Mouse (Mus musculus) liver, embryonic 13.5 days (tissue): ENCODE results near the gene Atp6v1a. TPM values are rescaled to one million over a fixed set of nuclear protein-coding genes. Genes with fewer than 3 reads are reported as not detected.

ENCODE experiments used
- ATAC-seq: fragments of 200-750 bp; cut with Nextera tagmentation; 2 replicates; pipeline ENCODE4 v1.8.0; 2017; ENCODE audit warnings: low read depth, mild to moderate bottlenecking, moderate number of reproducible peaks, moderate library complexity
- DNase-seq: peaks from one replicate; pipeline ENCODE4 v3.0.0; 2022
- H3K27ac ChIP-seq: fragments of 300-500 bp; sonication (generic); 2 replicates; pipeline ENCODE4 v1.5.1; 2015; ENCODE audit warnings: moderate library complexity, mild to moderate bottlenecking, inconsistent platforms
- H3K27me3 ChIP-seq: fragments of 300-500 bp; sonication (generic); 2 replicates; pipeline ENCODE4 v1.6.1; 2015; ENCODE audit warnings: mild to moderate bottlenecking, inconsistent platforms
- H3K36me3 ChIP-seq: fragments of 300-500 bp; sonication (generic); 2 replicates; pipeline ENCODE4 v1.6.1; 2015; ENCODE audit warnings: mild to moderate bottlenecking, inconsistent platforms
- H3K4me1 ChIP-seq: fragments of 300-500 bp; sonication (generic); replicated peaks from 2 replicates; pipeline ENCODE4 v1.6.1; 2015; ENCODE audit warnings: inconsistent platforms
- H3K4me2 ChIP-seq: fragments of 300-500 bp; sonication (generic); 2 replicates; pipeline ENCODE4 v1.6.1; 2015; ENCODE audit warnings: inconsistent platforms, mild to moderate bottlenecking, moderate library complexity
- H3K4me3 ChIP-seq: fragments of 300-500 bp; sonication (generic); replicated peaks from 2 replicates; pipeline ENCODE4 v1.5.1; 2015; ENCODE audit warnings: mild to moderate bottlenecking, inconsistent platforms
- H3K9ac ChIP-seq: fragments of 300-500 bp; sonication (generic); 2 replicates; pipeline ENCODE4 v1.6.1; 2015; ENCODE audit warnings: mild to moderate bottlenecking, inconsistent platforms
- H3K9me3 ChIP-seq: fragments of 300-500 bp; sonication (generic); replicated peaks from 2 replicates; pipeline ENCODE4 v1.6.1; 2016; ENCODE audit warnings: inconsistent platforms
- WGBS: fragments of 180-500 bp; shearing (Covaris S2); methylation state at CpG from one replicate; pipeline ENCODE4 v1.1.7; 2015; ENCODE audit not compliant: insufficient replicate concordance; 5-methylcytosine and 5-hydroxymethylcytosine counted together
- polyA plus RNA-seq: library from polyadenylated mRNA; unstranded; fragments of >200 nt; fragmentation: Nextera tagmentation; extraction: Ambion mirVana; gene quantifications from 2 replicates; pipeline ENCODE4 v1.2.1, GENCODE M21; 2015

Atp6v1a gene
- polyA plus RNA-seq, 1 experiment from 2014 or later, result 24.1 TPM

DNA sequence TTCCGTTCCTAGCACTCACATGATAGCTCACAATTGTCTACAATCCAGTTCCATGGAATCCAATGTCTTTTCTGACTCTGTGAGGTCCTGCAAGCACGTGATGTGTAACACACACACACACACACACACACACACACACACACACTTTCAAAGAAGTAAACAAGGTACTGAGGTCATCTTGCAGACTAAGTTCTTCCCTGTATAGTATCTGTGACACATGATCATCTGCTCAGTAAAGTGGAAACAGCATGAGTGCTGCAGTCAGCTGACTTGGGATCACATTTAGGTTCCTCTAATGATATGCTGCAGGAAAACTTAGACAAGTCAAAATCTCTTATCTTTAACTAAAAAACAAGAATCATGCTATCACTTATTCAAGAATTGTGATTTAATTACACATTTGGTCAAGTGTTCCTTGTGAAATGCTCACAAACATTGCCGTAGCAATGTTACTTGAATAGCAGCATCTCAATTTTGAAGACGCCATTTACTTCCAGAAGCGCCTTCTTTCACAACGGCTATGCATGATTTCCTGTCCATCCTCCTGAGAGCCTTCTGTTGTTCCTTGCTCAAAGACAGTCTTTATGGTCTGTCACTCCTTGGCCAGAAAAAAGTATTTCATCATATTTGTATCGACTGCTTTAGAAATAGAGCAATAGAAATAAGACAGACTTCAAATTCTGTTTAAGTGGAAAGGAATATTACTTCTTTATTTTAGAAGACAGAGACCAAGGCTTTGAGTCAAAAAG lies 19.6 kb downstream of the Atp6v1a start:
- Histone ChIP-seq H3K4me3 (no peak overlapping the region), H3K4me1 (no peaks in the 10 kb centered on the region), H3K9me3 (no peaks in the 10 kb centered on the region), H3K36me3 (no peaks in the 10 kb centered on the region), H3K27ac (no peak overlapping the region), H3K4me2 (no peak overlapping the region), H3K9ac (no peak overlapping the region), H3K27me3 (no peaks in the 10 kb centered on the region)
- WGBS, result 72% methylated on average over 7 of the region's 7 CpGs
- ATAC-seq (no peak), DNase-seq (no peak)

DNA sequence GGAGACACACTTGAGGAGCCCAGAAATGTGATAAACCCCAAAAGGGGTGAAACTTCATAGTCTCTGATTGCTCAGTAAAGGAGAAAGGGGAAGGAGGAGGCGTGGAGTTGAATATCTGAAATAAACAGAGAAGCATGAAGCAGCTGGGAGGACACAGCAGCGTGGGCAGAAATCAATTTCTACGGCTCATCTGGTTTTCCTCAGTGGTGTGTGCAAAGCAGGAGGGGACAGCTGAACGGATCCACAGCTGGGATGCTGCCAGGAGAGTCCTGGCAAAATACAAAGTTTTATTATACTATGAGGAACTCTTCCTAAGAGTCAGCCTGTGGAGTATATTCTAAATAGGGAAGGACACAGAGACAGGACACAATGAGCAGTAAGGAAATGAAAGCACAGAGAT lies 30.5 kb downstream of the Atp6v1a start:
- no peaks in the 10 kb centered on the region for H3K27me3 ChIP-seq
- ATAC-seq (no peak), DNase-seq (no peak)
- H3K4me3 ChIP-seq, result no peak overlapping the region
- no peak overlapping the region for H3K4me2 ChIP-seq
- no peaks in the 10 kb centered on the region for H3K9me3 ChIP-seq
- peaks cover 52% of the 10 kb centered on the region for H3K36me3 ChIP-seq
- 78% methylated on average over 4 of the region's 4 CpGs for WGBS
- no peak overlapping the region for H3K9ac ChIP-seq
- H3K27ac ChIP-seq, result no peak overlapping the region
- no peaks in the 10 kb centered on the region for H3K4me1 ChIP-seq

DNA sequence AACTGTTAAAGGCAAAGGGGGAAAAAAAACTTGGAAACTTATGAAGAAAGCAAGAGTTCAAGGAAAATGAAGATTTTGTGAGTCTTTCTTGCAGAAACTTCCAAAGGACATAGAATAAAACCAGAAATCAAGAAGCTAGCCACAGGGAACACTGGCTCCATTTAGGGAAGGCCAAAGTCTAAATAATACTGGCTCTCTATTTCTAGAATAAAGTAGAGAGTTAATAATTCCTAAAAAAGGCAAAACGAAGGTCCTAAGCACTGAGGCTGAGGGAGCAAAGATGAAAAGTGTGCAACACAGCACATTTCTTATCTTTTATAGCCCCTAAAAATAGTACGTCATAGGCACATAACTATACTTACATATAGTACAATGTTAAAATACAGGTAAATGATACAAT lies 34.3 kb downstream of the Atp6v1a start:
- H3K27ac ChIP-seq, result no peak overlapping the region
- DNase-seq (no peak), ATAC-seq (no peak)
- 80% methylated on average over 2 of the region's 2 CpGs for WGBS
- no peaks in the 10 kb centered on the region for H3K27me3 ChIP-seq
- H3K4me3 ChIP-seq, result no peak overlapping the region
- H3K4me1 ChIP-seq, result no peaks in the 10 kb centered on the region
- H3K9me3 ChIP-seq, result no peaks in the 10 kb centered on the region; the same call in 1 of the 2 replicates
- H3K9ac ChIP-seq, result no peak overlapping the region
- peaks cover 71% of the 10 kb centered on the region for H3K36me3 ChIP-seq
- no peak overlapping the region for H3K4me2 ChIP-seq

DNA sequence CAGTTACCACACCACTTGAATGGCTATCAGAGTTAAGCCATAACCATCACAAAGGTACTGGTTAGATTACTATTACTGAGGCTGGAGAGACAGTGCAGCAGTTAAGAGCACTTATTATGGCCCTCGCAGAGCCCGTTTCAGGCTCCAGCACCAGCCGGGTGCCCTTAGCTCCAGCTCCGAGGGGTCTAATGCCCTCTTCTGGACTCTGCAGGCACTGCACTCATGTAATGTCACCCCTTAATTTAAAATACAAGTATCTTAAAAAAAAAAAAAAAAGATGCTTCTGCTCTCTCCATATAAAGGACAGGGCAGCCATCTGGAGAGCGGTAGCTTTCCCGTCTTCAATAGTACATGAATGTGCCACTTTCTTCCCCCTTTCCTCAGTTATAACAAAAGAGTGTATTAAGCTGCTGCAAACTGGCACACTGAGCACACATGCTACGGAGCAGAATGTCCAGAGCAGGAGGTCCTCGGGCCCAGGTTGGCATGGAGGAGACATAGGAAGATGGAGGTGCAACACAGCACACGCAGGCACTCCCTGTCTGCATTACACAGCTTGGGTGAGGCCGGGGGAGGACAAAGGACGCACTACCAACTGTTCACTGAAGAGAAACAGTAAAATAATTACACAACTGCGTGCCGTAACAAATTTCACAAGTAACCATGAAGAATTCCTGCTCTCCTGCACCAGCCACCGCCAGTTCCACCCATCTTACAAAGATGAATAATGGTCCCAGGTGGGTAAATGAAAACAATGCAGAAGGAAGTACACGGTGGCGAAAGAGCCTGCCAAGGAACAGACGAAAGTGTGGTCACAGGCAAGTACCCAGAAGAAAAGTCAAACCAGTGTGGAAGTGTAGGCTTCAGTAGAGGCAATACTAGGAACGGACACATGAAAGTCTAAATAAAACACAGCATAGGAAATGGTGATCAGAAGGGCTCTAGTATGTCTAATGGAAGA lies 35.4 kb downstream of the Atp6v1a start:
- Histone ChIP-seq H3K36me3 (peaks cover 67% of the 10 kb centered on the region), H3K4me3 (no peak overlapping the region), H3K9ac (no peak overlapping the region), H3K4me2 (no peak overlapping the region), H3K9me3 (no peaks in the 10 kb centered on the region; the same call in 1 of the 2 replicates), H3K4me1 (no peaks in the 10 kb centered on the region), H3K27ac (no peak overlapping the region), H3K27me3 (no peaks in the 10 kb centered on the region)
- no peak for DNase-seq
- ATAC-seq, result no peak
- WGBS, result 84% methylated on average over 18 of the region's 18 CpGs

DNA sequence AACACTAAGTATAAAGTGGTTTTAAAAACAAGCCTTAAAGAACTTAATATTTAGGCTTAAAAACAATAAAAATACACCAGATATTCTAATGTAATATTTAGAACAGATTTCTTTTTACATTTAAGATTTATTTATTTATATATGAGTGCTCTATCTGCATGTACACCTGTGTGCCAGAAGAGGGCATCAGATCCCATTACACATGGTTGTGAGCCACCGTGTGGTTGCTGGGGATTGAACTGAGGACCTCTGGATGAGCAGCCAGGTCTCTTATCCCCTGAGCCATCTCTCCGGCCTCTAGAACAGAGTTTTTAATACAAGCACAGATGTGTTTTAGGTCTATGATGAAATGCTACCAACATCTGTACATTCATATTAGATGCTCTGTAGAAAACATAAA lies 36.6 kb downstream of the Atp6v1a start:
- peaks cover 66% of the 10 kb centered on the region for H3K36me3 ChIP-seq
- H3K4me3 ChIP-seq, result no peak overlapping the region
- 79% methylated on average over 2 of the region's 2 CpGs for WGBS
- H3K27me3 ChIP-seq, result no peaks in the 10 kb centered on the region
- H3K9me3 ChIP-seq, result no peaks in the 10 kb centered on the region; the same call in 1 of the 2 replicates
- no peak overlapping the region for H3K9ac ChIP-seq
- H3K4me1 ChIP-seq, result no peaks in the 10 kb centered on the region
- no peak overlapping the region for H3K27ac ChIP-seq
- DNase-seq (no peak), ATAC-seq (no peak)
- no peak overlapping the region for H3K4me2 ChIP-seq

DNA sequence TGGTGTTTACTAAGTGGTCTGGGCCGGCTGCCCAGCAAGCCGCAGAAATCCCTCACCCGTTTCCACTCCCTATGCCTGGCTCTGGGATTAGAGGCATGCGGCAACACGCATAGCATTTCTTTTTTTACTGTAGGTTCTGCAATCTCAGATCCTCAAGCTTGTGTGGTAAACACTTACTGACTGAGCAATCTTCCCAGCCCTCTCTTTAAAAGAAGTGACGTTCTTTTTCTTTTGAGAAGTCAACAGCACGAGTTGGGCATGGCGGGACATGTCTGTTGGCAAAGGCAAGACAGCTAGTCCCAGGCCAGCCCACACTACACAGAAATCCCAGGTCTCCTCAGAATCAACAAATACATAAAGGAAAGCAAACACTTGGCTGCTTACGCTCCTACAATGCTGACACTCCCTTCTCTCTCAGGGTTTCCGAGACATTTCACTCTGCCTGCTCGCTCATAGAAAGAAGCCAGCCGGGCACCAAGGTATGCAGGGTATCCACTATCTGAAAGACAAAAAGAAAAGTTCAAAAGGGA lies 38.3 kb downstream of the Atp6v1a start:
- peaks cover 64% of the 10 kb centered on the region for H3K36me3 ChIP-seq
- WGBS, result 87% methylated on average over 12 of the region's 12 CpGs
- H3K4me3 ChIP-seq, result no peak overlapping the region

DNA sequence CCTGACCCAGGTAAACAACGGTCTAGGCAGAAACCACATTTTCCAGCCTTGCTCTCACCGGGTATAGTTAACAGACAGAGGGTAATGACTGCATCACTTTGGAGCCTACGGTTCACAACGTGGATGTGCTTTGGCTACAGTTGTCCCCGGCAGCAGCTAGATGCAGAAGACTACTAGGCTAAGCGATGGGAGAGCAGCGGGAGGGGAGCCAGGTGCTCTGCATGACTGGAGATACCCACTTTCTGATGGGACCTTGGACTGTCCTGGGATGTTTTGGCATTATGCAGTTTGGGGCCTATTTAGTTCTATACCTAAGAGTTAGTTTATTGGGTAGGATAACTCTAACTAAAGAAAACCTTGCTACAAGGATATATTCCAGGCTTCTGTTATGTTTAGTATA lies 40.1 kb downstream of the Atp6v1a start:
- peaks cover 70% of the 10 kb centered on the region for H3K36me3 ChIP-seq
- no peaks in the 10 kb centered on the region for H3K27me3 ChIP-seq
- ATAC-seq, result no peak
- H3K9ac ChIP-seq, result no peak overlapping the region
- DNase-seq, result no peak
- H3K4me2 ChIP-seq, result no peak overlapping the region
- no peak overlapping the region for H3K4me3 ChIP-seq
- H3K27ac ChIP-seq, result no peak overlapping the region
- H3K4me1 ChIP-seq, result no peaks in the 10 kb centered on the region
- no peaks in the 10 kb centered on the region; the same call in 1 of the 2 replicates for H3K9me3 ChIP-seq
- WGBS, result 86% methylated on average over 7 of the region's 7 CpGs

More for the DNA sequence above, 38.3 kb downstream of the Atp6v1a start:
- Histone ChIP-seq H3K4me1 (no peaks in the 10 kb centered on the region), H3K27me3 (no peaks in the 10 kb centered on the region), H3K9ac (no peak overlapping the region), H3K4me2 (no peak overlapping the region), H3K9me3 (no peaks in the 10 kb centered on the region; the same call in 1 of the 2 replicates), H3K27ac (no peak overlapping the region)
- no peak for DNase-seq
- ATAC-seq, result no peak

DNA sequence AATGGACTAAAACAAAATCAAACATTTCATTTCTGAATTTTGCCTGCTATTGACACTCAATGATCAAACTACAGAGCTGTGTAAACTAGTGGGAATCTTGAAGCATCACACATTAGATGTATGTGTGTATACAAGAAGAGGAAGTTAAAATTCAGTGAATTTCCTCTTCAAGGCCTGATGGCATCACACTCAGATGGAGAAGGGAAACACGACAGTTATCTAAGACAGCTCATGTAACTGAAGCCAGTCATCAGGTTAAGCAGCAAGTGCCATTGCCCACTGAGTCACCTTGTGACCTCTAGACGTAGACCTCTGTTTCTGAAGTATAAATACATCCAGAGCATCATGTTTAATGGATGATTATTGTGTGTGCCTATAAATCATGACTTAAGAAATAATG lies 51.9 kb downstream of the Atp6v1a start:
- no peak overlapping the region for H3K9ac ChIP-seq
- peaks cover 53% of the 10 kb centered on the region for H3K36me3 ChIP-seq
- no peak overlapping the region for H3K4me3 ChIP-seq
- WGBS, result 47% methylated on average over 2 of the region's 2 CpGs
- no peaks in the 10 kb centered on the region for H3K4me1 ChIP-seq
- no peak overlapping the region for H3K27ac ChIP-seq
- H3K27me3 ChIP-seq, result no peaks in the 10 kb centered on the region
- no peaks in the 10 kb centered on the region for H3K9me3 ChIP-seq
- no peak overlapping the region for H3K4me2 ChIP-seq
- ATAC-seq (no peak), DNase-seq (no peak)

DNA sequence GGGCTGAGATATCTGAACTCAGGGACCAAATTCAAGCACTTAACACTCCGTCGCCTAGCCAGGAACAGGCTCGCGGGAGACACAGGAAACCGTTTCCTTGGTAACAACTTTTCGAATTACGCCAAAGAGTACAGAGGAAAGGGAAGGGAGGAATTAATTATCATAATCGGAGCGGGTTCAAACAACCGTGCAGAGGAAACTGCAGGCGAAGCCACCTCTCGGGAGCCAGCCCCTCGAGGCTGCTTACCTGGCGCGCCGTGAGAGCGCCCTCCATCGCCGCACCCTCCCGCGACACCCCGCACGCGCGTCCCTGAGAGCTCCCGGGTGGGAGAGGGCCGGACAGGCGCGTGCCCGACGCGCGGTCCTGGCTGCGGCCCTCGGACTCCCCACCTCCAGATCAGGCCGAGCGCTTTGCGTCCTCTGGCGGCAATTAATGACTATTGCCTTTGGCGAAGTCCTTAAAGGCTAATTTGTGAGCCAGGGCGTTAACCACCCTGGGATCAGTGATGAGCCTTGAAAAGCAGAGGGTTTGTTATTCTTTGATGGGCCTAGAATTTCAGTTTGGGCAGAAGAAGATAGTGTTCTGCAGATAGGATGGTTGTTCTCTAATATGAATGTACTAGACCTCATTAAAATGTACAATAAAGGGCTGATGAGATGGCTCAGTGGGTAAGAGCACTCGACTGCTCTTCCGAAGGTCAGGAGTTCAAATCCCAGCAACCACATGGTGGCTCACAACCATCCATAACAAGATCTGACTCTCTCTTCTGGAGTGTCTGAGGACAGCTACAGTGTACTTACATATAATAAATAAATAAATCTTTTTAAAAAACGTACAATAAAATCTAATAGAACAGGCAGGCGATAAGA lies 76.2 kb downstream of the Atp6v1a start, which contains the start of gene Gramd1c:
Gene Gramd1c (minus strand): TSS at position 321 of the 870 bp plus-strand sequence.
- H3K9me3 ChIP-seq, result no peaks in the 10 kb centered on the region
- peaks cover 7% of the 10 kb centered on the region; the same call in 1 of the 2 replicates for H3K4me1 ChIP-seq
- ATAC-seq (peak; percentile 70), DNase-seq (peak; percentile 26)
- H3K27me3 ChIP-seq, result no peaks in the 10 kb centered on the region
- peak within 1 kb of the TSS; percentile 72 for H3K4me2 ChIP-seq
- H3K27ac ChIP-seq, result no peak within 1 kb of the TSS
- WGBS, result 7% methylated on average over 45 of the region's 45 CpGs
- H3K9ac ChIP-seq, result peak within 1 kb of the TSS; percentile 61
- H3K36me3 ChIP-seq, result no peaks in the 10 kb centered on the region
- H3K4me3 ChIP-seq, result peak within 1 kb of the TSS; percentile 63

DNA sequence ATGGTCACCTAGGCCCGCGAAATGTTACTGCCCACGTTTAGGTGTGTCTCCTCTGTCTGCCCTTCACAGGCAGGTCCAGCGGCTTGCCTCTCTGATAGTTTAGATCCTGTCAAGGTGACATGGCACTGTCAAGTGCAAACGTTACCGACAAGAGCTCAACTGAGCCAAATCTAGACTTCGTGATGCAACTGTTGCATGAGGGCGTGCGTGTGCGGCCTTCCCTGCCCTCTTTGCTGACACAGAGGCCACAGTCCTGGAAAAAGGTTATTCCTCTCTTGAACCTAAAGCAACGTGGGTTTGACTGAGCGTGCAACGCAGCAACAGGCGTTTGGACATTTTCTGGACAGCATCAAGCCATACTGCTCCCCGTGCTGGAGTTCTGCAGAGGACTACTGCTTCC lies 78.2 kb downstream of the Atp6v1a start:
- H3K27ac ChIP-seq, result peak overlapping the region; percentile 32; the same call in 1 of the 2 replicates
- ATAC-seq (0 out of 2 replicates have a peak, but pooled peaks have one; percentile 10), DNase-seq (no peak)
- H3K9ac ChIP-seq, result no peak overlapping the region
- no peaks in the 10 kb centered on the region for H3K9me3 ChIP-seq
- H3K27me3 ChIP-seq, result no peaks in the 10 kb centered on the region
- no peaks in the 10 kb centered on the region for H3K36me3 ChIP-seq
- WGBS, result 77% methylated on average over 15 of the region's 15 CpGs
- no peak overlapping the region for H3K4me2 ChIP-seq
- no peak overlapping the region for H3K4me3 ChIP-seq
- peaks cover 7% of the 10 kb centered on the region; the same call in 1 of the 2 replicates for H3K4me1 ChIP-seq
